Mouse (Mus musculus) left cerebral cortex, adult 2 months (tissue): ENCODE data around the gene Trp73. TPM values are rescaled to one million over a fixed set of nuclear protein-coding genes. Genes with fewer than 3 reads are reported as not detected.

ENCODE experiments used
- DNase-seq, 2 experiments: peaks; one replicate each; pipeline ENCODE4 v3.0.0; 2021 to 2022; ENCODE audit warnings: low spot score in 2 of 2, mixed read lengths in 1 of 2; ENCODE audit errors: extremely low spot score in 1 of 2
- H3K27ac ChIP-seq: fragments of 200-600 bp; 2 replicates; pipeline ENCODE4 v1.8.1; 2022
- H3K4me3 ChIP-seq: fragments of 200-600 bp; 2 replicates; pipeline ENCODE4 v1.8.1; 2022
- CTCF ChIP-seq: fragments of 200-600 bp; IDR thresholded peaks from 2 replicates; pipeline ENCODE4 v1.8.1; 2022; ENCODE audit warnings: antibody characterized with exemption, mild to moderate bottlenecking, moderate library complexity
- intact Hi-C: fragments of 180-260 bp; cut with DNase I; formaldehyde crosslinking; loops from one replicate; pipeline ENCODE4 v1.15.1; 2025
- total RNA-seq, 2 experiments: library from RNA; stranded (reverse); gene quantifications; 2 replicates each; pipeline ENCODE4 v1.2.3; 2021

The Trp73 gene
- total RNA-seq, 2 experiments from 2014 or later, result 0.41 to 1.1 TPM

- intact Hi-C loops, result no loop called here
- no peak overlapping the region for H3K27ac ChIP-seq
- TF ChIP-seq CTCF, result no peak
- DNase-seq, result no peak
- H3K4me3 ChIP-seq, result no peak overlapping the region
Measured at GRCm38 (mm10) chr4:154056661-154057060, 83.3 kb downstream of the Trp73 start.

- TF ChIP-seq CTCF, result no peak
- no peak for DNase-seq
- intact Hi-C loops, result no loop called here
Measured at GRCm38 (mm10) chr4:154056046-154056445, 84.0 kb downstream of the Trp73 start.

GRCm38 (mm10) chr4:154055482-154055881 is 84.5 kb downstream of the Trp73 start:
- TF ChIP-seq CTCF, result no peak
- Histone ChIP-seq H3K4me3 (no peak overlapping the region), H3K27ac (no peak overlapping the region)
- no peak for DNase-seq
- intact Hi-C loops, result no loop called here

More at GRCm38 (mm10) chr4:154056046-154056445, 84.0 kb downstream of the Trp73 start:
- H3K27ac ChIP-seq, result no peak overlapping the region
- no peak overlapping the region for H3K4me3 ChIP-seq

- TF ChIP-seq CTCF, result no peak; the same call in 1 of the 2 replicates
- Histone ChIP-seq H3K4me3 (no peak overlapping the region), H3K27ac (no peak overlapping the region)
- DNase-seq, result no peak
- intact Hi-C loops, result no loop called here
Measured at GRCm38 (mm10) chr4:154053065-154053464, 86.9 kb downstream of the Trp73 start.

GRCm38 (mm10) chr4:154051401-154051800 is 88.6 kb downstream of the Trp73 start:
- intact Hi-C loops, result no loop called here
- no peak overlapping the region for H3K4me3 ChIP-seq
- TF ChIP-seq CTCF, result no peak
- H3K27ac ChIP-seq, result no peak overlapping the region
- no peak for DNase-seq

- intact Hi-C loops, result no loop called here
Measured at GRCm38 (mm10) chr4:154045837-154046236, 94.2 kb downstream of the Trp73 start.

GRCm38 (mm10) chr4:154042577-154042976 is 97.4 kb downstream of the Trp73 start, which contains the start of gene Ccdc27:
Gene Ccdc27 (minus strand): TSS chr4:154042677.
- DNase-seq, result no peak
- intact Hi-C loops, result no loop called here
- TF ChIP-seq CTCF, result no peak

More at GRCm38 (mm10) chr4:154045837-154046236, 94.2 kb downstream of the Trp73 start:
- Histone ChIP-seq H3K27ac (no peak overlapping the region), H3K4me3 (no peak overlapping the region)
- DNase-seq, result no peak
- peak; percentile 18 for TF ChIP-seq CTCF

GRCm38 (mm10) chr4:154037123-154037522 is 102.9 kb downstream of the Trp73 start:
- TF ChIP-seq CTCF, result no peak
- Histone ChIP-seq H3K4me3 (no peak overlapping the region), H3K27ac (no peak overlapping the region)
- intact Hi-C loops, result no loop called here
- no peak for DNase-seq

More at GRCm38 (mm10) chr4:154042577-154042976, 97.4 kb downstream of the Trp73 start, which contains the start of gene Ccdc27:
- Histone ChIP-seq H3K27ac (no peak within 1 kb of the TSS), H3K4me3 (no peak within 1 kb of the TSS)

GRCm38 (mm10) chr4:154028646-154029045 is 111.4 kb downstream of the Trp73 start:
- no peak overlapping the region for H3K4me3 ChIP-seq
- peak; percentile 47 for TF ChIP-seq CTCF
- intact Hi-C loops, result loop anchor here (5.0 kb wide), 1 partner anchor 129 kb away; no protein-coding TSS in a partner anchor
- DNase-seq, result no peak
- no peak overlapping the region for H3K27ac ChIP-seq

GRCm38 (mm10) chr4:154028066-154028465 is 111.9 kb downstream of the Trp73 start:
- intact Hi-C loops, result loop anchor here (5.0 kb wide), 1 partner anchor 129 kb away; no protein-coding TSS in a partner anchor
- no peak for DNase-seq
- Histone ChIP-seq H3K4me3 (no peak overlapping the region), H3K27ac (no peak overlapping the region)
- TF ChIP-seq CTCF, result no peak

- DNase-seq, result no peak
- TF ChIP-seq CTCF, result no peak
- intact Hi-C loops, result loop anchor here (5.0 kb wide), 1 partner anchor 131 kb away; no protein-coding TSS in a partner anchor
- Histone ChIP-seq H3K27ac (peak overlapping the region; percentile 87; the same call in 1 of the 2 replicates), H3K4me3 (peak overlapping the region; percentile 45)
Measured at GRCm38 (mm10) chr4:154026441-154026761, 113.6 kb downstream of the Trp73 start.

GRCm38 (mm10) chr4:154025641-154026440 is 114.2 kb downstream of the Trp73 start, which contains the start of gene Smim1:
Gene Smim1 (minus strand): TSS chr4:154026230.
- intact Hi-C loops, result loop anchor here (2.0 to 5.0 kb wide), 2 partner anchors 79 to 131 kb away; no protein-coding TSS in a partner anchor
- H3K27ac ChIP-seq, result peak within 1 kb of the TSS; percentile 87
- H3K4me3 ChIP-seq, result peak within 1 kb of the TSS; percentile 45
- peak; percentile 64 to 70 for DNase-seq
- TF ChIP-seq CTCF, result peak; percentile 69
